Mouse (Mus musculus) spleen, adult 18-20 months (tissue): ENCODE data around the gene Trim30c.
A peak's percentile ranks its signal among the peaks of the same experiment; 100 is the strongest.
"Not testable (repeated sequence)": the region's sequence is repeated elsewhere in the genome, so short reads cannot be mapped to it uniquely, and the experiment has no call there.

Experiments used
- DNase-seq, 2 experiments: peaks; one replicate each; pipeline ENCODE4 v3.0.0; 2022; ENCODE audit warnings: mixed read lengths in 2 of 2

Trim30c gene

DNA sequence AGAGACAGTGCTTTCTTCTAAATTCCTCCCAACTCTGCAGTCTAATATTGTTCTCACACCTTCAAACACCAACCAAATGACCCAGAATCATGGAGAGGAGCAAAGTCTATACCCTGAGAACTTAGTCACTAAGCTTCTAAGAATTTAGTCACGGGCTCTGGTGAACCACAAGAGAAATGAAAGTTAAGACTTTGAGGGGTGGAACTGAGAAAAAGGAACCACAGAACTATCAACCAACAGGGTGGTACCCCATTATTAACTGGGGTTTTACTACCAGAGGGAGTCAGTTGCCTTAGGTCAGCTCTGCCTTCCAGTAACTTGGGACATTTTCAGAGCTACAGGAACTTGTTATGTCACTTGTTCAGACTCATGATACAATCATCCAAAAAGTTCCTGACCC is at the start of gene Trim30c:
Gene Trim30c, minus strand, starts transcription at position 140 of the 400 bp plus-strand sequence.
- no peak for DNase-seq

DNA sequence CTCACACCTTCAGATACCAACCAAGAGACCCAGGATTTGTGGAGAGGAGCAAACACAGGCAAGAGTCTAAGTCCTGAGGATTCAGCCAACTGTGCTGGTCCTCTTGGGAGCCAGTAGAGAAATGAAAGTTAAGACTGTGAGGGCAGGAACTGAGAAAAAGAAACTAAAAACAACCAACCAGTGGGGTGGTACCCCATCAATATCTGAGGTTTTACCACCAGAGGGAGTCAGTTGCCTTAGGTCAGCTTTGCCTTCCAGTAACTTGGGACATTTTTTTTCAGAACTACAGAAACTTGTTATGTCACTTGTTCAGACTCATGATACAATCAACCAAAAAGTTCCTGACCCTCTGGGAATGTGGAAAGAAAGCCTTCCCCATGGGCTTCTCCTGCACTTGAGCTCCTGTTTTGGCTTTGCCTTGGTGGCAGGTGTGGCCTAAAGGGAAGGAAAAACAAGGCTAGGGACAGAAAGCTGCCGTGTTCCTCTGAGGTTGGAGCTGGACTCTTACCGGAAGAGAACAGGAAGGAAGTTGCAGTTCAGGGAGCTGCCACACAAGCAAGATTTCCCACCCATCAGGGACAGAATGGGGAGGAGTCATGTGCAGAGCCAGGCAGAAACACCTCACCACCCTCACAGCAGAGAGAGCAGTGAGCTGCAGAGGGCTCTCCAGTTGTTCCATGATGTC is 45.5 kb upstream of the Trim30c start:
- peak; percentile 36 to 40 for DNase-seq

DNA sequence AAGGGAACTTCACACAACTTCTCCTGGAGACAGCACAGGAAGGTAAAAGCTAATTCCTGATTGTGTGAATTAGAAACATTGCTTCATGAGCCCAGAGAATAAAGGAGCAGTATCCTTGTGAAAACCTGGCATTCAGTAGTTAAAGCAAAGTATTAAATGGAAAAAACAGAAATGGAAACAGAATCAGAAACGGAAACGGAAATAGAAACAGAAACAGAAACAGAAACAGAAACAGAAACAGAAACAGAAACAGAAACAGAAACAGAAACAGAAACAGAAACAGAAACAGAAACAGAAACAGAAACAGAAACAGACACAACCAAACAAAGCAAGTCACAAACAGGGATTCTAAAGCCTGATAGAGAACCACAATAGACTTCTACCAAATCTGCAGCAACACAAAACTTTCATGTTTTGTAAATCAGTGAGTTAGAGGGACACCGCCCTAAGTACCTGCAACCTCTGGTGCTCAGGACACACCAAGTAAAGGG is 3.9 kb upstream of the Trim30c start:
- DNase-seq, result no peak

DNA sequence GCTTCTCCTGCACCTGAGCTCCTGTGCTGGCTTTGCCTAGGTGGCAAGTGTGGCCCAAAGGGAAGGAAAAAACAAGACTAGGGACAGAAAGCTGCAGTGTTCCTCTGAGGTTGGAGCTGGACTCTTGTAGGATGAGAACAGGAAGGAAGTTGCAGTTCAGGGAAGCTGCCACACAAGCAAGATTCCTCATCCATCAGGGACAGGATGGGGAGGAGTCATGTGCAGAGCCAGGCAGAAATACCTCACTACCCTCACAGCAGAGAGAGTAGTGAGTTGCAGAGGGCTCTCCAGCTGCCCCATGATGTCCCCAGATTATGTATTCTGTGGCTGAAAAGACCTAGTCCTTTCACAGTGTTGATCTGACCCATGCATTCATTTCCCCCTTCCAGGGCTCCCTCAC is 503 bp upstream of the Trim30c start:
- DNase-seq, result peak in 1 of 2 experiments; percentile 4

DNA sequence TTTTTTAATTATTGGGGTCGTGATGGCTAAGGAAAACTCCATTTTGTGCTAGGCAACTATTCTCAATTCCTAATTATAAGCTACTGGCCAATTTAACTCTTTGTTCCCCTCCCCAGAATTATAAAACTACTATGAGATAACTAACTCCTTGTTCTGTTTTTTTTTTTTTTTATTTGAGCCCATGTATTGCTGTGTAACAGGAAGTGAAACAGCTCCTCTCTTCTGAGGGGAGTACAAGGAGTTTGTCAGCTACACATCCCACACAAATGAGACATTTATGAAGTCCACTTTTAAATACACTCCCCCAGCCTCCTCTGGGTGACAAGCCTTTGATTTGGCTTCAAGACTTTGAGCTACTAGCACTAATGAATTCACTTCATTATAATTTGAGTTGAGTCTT is 2.1 kb downstream of the Trim30c start:
- DNase-seq, result no peak

DNA sequence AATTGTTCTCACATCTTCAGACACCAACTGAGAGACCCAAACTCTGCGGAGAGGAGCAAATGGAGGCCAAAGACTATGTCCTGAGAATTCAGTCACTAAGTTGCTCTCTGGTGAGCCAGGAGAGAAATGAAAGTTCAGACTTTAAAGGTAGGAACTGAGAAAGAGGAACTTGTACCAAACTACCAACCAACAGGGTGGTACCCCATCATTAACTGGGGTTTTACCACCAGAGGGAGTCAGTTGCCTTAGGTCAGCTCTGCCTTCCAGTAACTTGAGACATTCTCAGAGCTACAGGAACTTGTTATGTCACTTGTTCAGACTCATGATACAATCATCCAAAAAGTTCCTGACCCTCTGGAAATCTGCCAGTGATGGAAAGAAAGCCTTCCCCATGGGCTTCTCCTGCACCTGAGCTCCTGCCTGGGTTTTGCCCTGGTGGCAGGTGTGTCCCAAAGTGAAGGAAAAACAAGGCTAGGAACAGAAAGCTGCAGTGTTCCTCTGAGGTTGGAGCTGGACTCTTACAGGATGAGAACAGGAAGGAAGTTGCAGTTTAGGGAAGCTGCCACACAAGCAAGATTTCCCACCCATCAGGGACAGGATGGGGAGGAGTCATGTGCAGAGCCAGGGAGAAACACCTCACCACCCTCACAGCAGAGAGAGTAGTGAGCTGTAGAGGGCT is 30.8 kb downstream of the Trim30c start, which contains the start of gene Trim30b:
Gene Trim30b, minus strand, starts transcription at position 149 of the 679 bp plus-strand sequence.
- peak; percentile 17 to 24 for DNase-seq

DNA sequence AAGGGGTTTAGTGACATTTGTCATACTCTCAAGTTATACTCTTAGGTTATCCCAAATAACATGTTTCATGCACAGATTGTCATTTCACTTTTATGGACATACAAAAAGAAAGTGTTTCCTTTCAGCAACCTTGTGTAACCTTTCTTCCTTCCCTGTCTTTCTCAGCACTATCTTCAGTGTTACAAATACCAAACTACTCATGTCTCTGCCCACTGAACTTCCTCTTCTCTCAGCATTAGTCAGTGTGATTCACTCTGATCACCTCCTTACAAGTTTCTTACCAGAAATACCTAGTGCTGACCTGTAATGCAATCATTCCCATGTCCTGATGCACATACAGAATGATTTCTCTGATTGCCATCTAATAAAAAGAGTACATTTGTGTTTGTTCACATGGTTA is 34.3 kb downstream of the Trim30c start:
- no peak for DNase-seq

DNA sequence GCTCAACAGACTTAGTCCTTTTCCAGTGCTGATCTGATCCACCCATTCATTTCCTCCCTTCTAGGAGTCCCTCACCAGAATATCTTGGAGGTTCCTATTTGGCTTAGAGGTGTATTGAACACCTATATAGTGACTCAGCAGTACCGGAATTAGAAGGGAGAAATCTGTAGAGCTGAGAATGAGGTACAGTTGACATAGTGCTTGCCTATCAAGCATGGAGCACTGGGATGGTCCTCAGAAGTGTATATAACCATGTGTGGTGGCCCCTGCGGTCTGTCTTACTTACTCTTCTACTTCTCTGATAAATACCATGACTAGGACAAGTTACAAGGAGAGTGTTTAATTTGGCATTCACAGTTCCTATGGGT is 47.1 kb downstream of the Trim30c start:
- no peak for DNase-seq

DNA sequence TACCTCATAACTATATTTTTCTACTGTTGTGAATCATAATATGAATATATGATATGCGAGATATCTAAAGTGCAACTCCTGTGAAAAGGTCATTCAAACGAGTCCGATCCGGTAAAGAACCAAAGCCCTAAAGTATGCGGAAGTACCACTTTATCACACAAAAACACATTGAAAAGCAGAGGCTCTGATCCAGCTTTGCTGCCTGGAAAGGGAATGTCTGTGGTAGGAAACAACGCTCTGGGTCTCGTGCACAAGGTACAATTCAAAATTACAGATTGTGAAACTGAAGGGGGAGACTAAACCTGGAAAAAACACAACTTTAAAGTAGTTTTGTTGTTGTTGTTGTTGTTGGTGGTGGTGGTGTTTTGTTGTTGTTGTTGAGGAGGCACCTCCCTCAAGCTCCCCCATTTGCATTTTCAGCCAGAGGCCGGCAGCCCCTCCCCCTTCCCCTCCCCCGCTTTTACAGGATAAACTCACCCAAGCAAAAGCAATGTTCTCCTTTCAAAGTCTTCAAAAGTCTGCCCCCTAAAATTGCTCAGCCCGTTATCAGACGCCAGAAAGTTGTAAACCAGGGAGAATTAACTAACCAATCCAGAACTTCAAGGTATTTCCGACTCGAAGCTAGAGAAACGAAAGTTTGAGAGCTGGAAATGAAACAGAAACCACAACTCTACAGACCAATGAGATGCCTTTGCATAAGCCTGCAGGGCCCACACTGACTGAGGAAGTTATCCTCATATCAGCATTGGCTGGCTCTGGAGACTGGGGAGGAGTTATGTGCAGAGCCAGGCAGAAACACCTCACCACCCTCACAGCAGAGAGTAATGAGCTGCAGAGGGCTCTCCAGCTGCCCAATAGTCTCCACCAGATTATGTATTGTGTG is 47.7 kb downstream of the Trim30c start, which contains the start of gene Trim12c:
Gene Trim12c, minus strand, starts transcription at position 646 of the 883 bp plus-strand sequence.
- peak; percentile 53 to 61 for DNase-seq

DNA sequence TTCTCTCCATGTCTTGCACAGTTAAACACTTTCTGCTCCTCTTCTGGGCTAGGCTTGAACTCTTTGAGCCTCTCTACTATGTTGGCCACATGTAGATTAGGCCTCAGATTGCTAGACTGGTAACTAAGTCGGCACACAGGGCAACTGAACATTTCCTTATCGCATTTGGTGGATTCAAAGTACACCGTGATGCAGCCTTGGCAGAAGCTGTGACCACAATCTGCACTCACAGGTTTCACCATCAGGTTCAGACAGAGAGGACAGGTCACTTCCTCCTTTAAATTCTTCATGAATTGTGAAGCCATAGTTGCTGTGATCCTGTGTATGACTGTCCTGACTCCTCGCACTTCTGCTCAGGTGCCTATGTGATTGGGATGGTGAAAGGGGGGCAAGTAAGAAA is 52.6 kb downstream of the Trim30c start:
- not testable (repeated sequence) for DNase-seq

DNA sequence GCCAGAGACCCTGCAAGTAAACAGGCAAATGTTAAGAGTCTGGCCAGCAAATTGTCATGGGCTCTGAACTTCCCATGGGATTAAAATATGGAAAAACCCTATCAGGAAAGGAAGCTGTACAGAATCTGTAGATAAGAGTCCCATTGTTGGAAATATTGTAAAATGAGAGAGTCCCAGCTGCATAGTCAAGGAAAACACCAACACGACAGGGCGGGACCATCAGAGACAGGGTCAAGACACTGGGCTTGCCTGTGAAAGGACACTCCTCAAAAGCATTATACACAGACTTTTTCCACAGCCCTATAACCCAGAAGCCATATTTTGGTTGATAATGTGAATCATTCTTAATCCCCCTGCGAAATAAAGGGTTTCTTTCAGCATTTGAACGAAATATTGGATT is 59.9 kb downstream of the Trim30c start:
- not testable (repeated sequence) for DNase-seq

DNA sequence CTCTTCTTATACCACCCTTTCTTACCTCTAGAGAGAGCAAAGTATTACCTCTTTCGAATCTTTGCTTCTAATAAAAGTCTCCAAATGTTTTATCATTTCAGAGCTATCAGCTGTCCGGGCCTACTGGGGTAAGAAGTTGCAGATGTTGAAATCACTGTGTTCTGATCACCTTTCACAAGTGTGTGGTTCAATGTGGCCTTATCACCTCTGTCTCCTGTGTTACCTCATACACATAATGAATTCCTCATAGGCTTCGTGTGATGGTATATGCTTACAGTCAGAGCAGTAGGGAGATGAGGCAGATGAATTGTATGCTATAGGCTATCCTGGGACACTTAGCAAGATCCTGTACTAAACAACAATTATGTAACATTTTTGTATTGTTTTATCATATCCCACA is 65.1 kb downstream of the Trim30c start:
- not testable (repeated sequence) for DNase-seq
